Mouse (Mus musculus) C2C12 (cell line): ENCODE results near the gene Tmem100. TPM values are rescaled to one million over a fixed set of nuclear protein-coding genes. Genes with fewer than 3 reads are reported as not detected.

Source experiments
- H3K27me3 ChIP-seq: one replicate; pipeline ENCODE4 v1.6.1; 2011; ENCODE audit not compliant: control insufficient read depth, insufficient read depth, insufficient read length
- H3K36me3 ChIP-seq: one replicate; pipeline ENCODE4 v1.6.1; 2011; ENCODE audit not compliant: control insufficient read depth, insufficient read depth
- H3K4me3 ChIP-seq: one replicate; pipeline ENCODE4 v1.5.1; 2011; ENCODE audit warnings: mild to moderate bottlenecking, control low read depth; ENCODE audit not compliant: poor library complexity, insufficient read depth, severe bottlenecking
- H3K79me2 ChIP-seq: one replicate; pipeline ENCODE4 v1.6.1; 2011; ENCODE audit not compliant: control insufficient read depth, insufficient read depth
- H3K79me3 ChIP-seq: one replicate; pipeline ENCODE4 v1.6.1; 2011; ENCODE audit warnings: low read depth, control low read depth
- H3ac ChIP-seq: one replicate; pipeline ENCODE3; 2011; ENCODE audit warnings: low read depth; ENCODE audit not compliant: control insufficient read depth, insufficient read length
- CEBPB ChIP-seq: IDR thresholded peaks from one replicate; pipeline ENCODE4 v1.6.1; 2011; ENCODE audit warnings: low read depth, mild to moderate bottlenecking, control low read depth, moderate library complexity
- CTCF ChIP-seq: IDR thresholded peaks from one replicate; pipeline ENCODE4 v1.5.1; 2011; ENCODE audit not compliant: control insufficient read depth, insufficient read depth, insufficient read length
- FOSL1 ChIP-seq: IDR thresholded peaks from one replicate; pipeline ENCODE4 v1.8.0; 2011; ENCODE audit warnings: mild to moderate bottlenecking, low read length; ENCODE audit not compliant: poor library complexity, insufficient read depth, severe bottlenecking
- MAX ChIP-seq: IDR thresholded peaks from one replicate; pipeline ENCODE4 v1.6.1; 2011; ENCODE audit warnings: mild to moderate bottlenecking, control low read depth
- MYOD1 ChIP-seq: IDR thresholded peaks from one replicate; pipeline ENCODE4 v1.6.1; 2011; ENCODE audit warnings: low read depth; ENCODE audit not compliant: control insufficient read depth, insufficient read length
- MYOG ChIP-seq: IDR thresholded peaks from one replicate; pipeline ENCODE4 v1.6.1; 2011; ENCODE audit not compliant: control insufficient read depth, insufficient read length; ENCODE audit errors: extremely low read depth
- USF1 ChIP-seq: IDR thresholded peaks from one replicate; pipeline ENCODE4 v1.6.1; 2011; ENCODE audit warnings: low read depth, mild to moderate bottlenecking, control low read depth, moderate library complexity
- polyA plus RNA-seq: library from polyadenylated mRNA; unstranded; fragments of >200 nt; fragmentation: generic; extraction: Trizol; gene quantifications from one replicate; pipeline ENCODE4 v1.2.1, GENCODE M21; 2012; ENCODE audit warnings: missing spikeins

Tmem100 gene
- polyA plus RNA-seq, 1 experiment = not detected

DNA sequence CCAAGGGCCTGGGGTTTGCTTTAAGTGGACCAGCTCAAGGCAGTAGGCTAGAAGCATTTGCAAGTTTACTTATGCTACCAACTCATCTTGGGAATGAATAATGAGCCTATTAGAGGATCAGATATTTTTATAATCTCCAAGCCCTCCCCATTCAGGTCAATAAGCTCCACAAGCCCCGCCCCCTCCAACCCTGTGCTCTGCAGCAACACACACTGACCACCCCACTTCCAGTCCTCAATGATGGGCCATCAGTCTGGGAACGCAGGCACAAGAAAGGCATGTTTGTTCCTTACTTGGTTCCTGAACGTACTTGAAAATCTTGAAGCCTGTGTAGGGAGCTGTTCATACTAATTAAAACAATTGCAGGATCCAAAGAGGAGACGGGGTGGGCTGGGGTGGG lies 23.7 kb downstream of the Tmem100 start:
- Histone ChIP-seq H3K27me3 (no peaks in the 10 kb centered on the region), H3ac (no peak overlapping the region), H3K79me3 (no peaks in the 10 kb centered on the region), H3K79me2 (no peaks in the 10 kb centered on the region), H3K36me3 (no peaks in the 10 kb centered on the region), H3K4me3 (no peak overlapping the region)
- no peak for TF ChIP-seq USF1
- TF ChIP-seq CTCF = no peak
- TF ChIP-seq MYOG = no peak
- no peak for TF ChIP-seq CEBPB
- TF ChIP-seq MYOD1 = no peak
- no peak for TF ChIP-seq FOSL1
- TF ChIP-seq MAX = no peak

DNA sequence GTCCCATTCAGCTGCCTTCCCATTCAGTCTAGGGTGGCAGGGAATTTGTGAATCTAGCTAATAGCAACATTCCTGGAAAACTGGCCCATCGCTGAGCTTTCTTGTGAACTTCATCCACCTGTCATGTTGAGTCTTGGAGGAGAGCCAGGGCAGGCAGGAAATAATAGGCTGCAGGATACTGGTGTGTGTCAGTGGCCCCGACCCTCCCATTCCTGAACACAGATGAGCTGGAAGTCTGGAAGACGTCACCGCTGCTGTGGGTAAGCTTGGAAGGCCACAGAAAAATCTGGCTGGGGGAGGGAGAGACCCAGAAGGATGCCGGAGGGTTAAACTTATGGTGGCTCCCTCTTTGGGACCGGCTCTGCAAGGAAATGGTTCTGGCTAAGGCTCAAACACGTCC lies 24.3 kb downstream of the Tmem100 start:
- Histone ChIP-seq H3K27me3 (no peaks in the 10 kb centered on the region), H3K36me3 (no peaks in the 10 kb centered on the region), H3ac (no peak overlapping the region), H3K79me3 (no peaks in the 10 kb centered on the region), H3K4me3 (no peak overlapping the region), H3K79me2 (no peaks in the 10 kb centered on the region)
- TF ChIP-seq CTCF (no peak), MYOD1 (no peak), USF1 (no peak), MYOG (no peak), FOSL1 (no peak), CEBPB (no peak), MAX (no peak)

DNA sequence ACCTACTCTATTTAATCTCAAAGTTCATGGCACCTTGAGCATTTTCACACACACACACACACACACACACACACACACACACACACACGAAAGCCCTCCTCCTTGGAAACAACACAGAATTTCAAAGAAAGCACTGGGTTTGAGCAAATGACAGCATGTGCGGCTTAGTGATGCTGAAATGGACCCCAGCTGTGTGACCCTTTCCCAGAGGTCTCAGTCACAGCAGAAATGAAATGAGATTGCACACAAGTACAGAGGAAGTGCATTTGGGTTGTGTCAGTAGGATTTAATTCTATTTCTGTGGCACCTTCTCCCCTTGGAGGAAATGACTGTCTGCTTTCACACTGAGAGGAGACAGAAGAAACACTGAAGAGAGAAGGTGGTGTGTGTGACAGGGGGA lies 26.9 kb downstream of the Tmem100 start:
- Histone ChIP-seq H3K4me3 (no peak overlapping the region), H3K36me3 (no peaks in the 10 kb centered on the region), H3K79me3 (no peaks in the 10 kb centered on the region), H3K79me2 (no peaks in the 10 kb centered on the region), H3ac (no peak overlapping the region), H3K27me3 (no peaks in the 10 kb centered on the region)
- TF ChIP-seq FOSL1 (no peak), USF1 (no peak)

DNA sequence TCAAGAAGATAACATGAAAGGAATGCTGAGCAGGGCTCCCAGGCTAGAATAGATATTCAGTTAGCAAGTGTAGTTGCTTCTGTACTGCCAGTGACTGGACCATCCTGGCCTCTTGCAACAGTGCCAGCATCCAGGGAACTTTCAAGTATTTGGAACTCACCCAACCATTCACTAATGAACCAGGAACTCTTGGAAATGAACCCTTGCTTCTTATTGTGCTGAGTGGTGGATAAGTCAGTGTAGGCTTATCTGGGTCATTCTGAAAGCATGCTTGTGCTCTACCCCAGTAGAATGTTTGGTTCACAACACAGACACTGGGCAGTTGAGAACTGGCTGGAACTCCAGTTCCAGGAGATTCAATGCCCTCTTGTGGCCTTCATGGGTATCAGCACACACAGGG lies 29.1 kb downstream of the Tmem100 start:
- H3K79me3 ChIP-seq = no peaks in the 10 kb centered on the region
- H3K36me3 ChIP-seq = no peaks in the 10 kb centered on the region
- H3K27me3 ChIP-seq = no peaks in the 10 kb centered on the region
- H3K79me2 ChIP-seq = no peaks in the 10 kb centered on the region
- H3ac ChIP-seq = no peak overlapping the region
- no peak overlapping the region for H3K4me3 ChIP-seq
- TF ChIP-seq CEBPB (no peak), MYOD1 (no peak), MYOG (no peak), MAX (no peak), USF1 (no peak), CTCF (no peak), FOSL1 (no peak)

DNA sequence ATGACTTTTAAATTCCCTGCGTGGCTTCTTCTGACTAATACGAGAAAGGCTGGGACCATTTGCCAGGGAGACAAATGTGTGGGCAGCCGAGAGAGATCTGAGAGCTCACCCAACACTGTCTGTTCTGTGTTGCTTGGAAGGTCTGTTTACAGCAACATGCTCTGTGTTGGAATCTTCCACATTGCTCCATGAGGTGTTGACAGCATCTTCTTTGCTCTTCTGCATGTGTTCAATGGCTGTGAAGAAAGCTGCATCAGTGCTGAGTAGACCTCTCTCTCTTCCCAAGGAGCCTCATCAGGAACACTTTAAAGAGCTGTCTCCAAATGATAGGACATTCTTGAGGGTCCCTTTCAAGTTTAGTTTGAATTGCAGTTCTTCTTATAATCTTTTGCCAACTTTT lies 32.5 kb downstream of the Tmem100 start:
- TF ChIP-seq CTCF (no peak), MAX (no peak), MYOD1 (no peak), FOSL1 (no peak), MYOG (no peak), USF1 (no peak), CEBPB (no peak)
- Histone ChIP-seq H3K79me3 (no peaks in the 10 kb centered on the region), H3K4me3 (no peak overlapping the region), H3ac (no peak overlapping the region), H3K79me2 (no peaks in the 10 kb centered on the region), H3K27me3 (peaks cover 3% of the 10 kb centered on the region), H3K36me3 (no peaks in the 10 kb centered on the region)

DNA sequence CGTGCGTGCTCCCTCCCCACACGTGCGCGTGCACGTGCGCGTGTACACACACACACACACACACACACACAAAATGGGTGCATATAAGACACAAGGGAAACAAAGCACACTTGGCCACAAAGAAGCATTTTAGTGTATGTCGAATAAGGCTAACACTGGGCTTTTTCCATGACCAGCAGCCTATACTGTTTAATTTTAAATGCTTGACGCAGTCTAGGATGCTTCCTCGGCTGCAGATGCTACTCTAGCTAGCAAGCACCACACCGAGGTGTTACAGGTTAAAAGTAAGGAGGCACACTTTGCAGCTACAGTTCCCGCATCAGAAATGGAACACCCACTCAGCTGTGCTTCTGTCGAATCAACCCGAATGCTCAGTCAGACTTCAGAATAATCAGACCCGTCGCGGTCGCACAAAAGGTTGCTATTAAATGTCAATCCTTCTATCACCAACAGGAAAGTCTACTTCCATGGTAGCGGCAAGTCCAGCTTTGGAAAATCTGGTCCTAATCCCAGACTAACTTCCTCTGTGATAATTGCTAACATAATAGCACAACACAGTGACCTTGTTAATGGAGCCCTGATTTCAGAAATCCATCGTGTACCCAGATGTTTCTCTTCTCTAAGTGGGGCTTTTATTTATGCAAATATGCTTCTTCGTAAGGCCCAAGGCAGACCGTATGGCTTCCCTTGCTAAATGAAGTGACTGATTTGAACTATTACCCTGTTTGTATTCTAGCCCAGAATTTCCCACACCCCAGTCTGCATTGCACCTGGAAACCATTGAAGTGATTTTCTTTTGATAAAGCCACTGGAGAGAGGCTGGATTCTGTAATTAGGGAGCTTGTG lies 36.5 kb downstream of the Tmem100 start:
- Histone ChIP-seq H3K27me3 (peaks cover 3% of the 10 kb centered on the region), H3K4me3 (no peak overlapping the region), H3K79me3 (no peaks in the 10 kb centered on the region), H3K36me3 (no peaks in the 10 kb centered on the region), H3ac (no peak overlapping the region), H3K79me2 (no peaks in the 10 kb centered on the region)
- TF ChIP-seq FOSL1 = no peak
- TF ChIP-seq CTCF = no peak
- no peak for TF ChIP-seq MAX
- TF ChIP-seq MYOG = no peak
- TF ChIP-seq MYOD1 = no peak
- TF ChIP-seq USF1 = no peak
- TF ChIP-seq CEBPB = no peak
